Mouse (Mus musculus): ENCODE measurements at regions not wholly inside any gene's neighbourhood (a gene's known extent, or its start where the extent isn't known, plus 50 kb on each side); places are given as distances from the start of the nearest gene placed in this dataset.

- no peak for ATAC-seq (ENCODE audit: extremely low read depth, insufficient number of reproducible peaks, low FRiP score, poor library complexity, severe bottlenecking)
Measured at GRCm38 (mm10) chr3:120934401-120934800, 237.1 kb downstream of the Rwdd3 start.

DNA sequence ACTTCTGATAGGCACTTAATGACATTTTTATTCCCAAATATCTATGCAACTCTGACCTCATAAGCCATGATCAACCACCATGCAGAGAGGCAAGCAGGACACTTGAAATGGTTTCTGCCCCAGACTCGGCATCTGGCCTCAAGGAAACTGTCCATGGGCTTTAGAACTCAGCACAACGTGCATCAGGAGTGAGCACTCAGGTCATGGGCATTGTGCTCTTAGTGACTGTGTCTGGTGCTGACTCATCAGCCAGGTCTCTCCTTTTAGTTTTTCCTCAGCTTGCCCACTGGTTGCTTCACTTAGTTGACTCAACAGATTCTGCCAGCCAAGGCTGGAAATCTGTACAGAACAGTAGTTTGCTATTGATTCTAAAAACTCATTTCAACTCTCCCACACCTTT is 251.1 kb downstream of the Rwdd3 start:
- ATAC-seq (ENCODE audit: extremely low read depth, insufficient number of reproducible peaks, low FRiP score, poor library complexity, severe bottlenecking) = no peak

GRCm38 (mm10) chr3:120898931-120899330 is 272.6 kb downstream of the Rwdd3 start:
- no peak for ATAC-seq (ENCODE audit: extremely low read depth, insufficient number of reproducible peaks, low FRiP score, poor library complexity, severe bottlenecking)

DNA sequence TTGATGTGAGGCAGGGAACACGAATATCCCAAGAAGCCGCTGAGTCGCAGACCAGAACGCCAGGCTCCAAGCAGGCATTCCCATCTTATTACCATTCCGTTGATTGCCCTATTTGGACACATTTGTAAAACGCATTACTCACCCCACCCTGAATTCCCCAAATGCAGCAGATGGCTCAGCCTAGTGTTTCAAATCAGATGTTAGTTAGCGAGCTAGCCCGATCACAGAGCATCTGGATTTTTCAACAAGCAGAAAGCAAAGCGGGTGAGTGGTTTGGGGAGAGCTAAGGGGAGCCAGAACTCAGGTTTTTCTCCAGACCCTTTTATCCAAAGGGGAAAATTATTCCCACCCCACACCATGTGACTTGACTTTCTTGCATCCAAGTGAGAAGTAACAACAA is 273.2 kb downstream of the Rwdd3 start:
- no peak for ATAC-seq (ENCODE audit: extremely low read depth, insufficient number of reproducible peaks, low FRiP score, poor library complexity, severe bottlenecking)

GRCm38 (mm10) chr3:120897758-120898157 is 273.7 kb downstream of the Rwdd3 start:
- no peak for ATAC-seq (ENCODE audit: extremely low read depth, insufficient number of reproducible peaks, low FRiP score, poor library complexity, severe bottlenecking)

DNA sequence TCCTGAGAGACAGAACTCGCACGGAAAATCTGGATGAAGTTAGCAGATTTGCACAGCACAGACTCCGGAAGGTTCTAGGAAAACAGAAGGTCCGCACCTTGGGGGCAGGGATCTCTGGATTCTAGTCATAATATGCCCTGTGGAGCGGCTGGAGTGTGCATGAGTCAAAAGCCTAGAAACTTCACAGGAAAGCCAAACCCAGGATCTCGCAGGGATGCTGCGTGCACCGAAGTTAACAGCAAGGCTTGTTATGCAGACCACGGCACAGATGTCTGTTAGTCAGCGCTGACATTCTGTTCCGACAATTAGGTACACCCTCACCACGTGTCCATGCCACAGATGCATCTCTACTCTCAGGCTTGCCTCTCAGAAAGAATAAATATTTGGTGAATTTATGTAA is 274.3 kb downstream of the Rwdd3 start:
- ATAC-seq (ENCODE audit: extremely low read depth, insufficient number of reproducible peaks, low FRiP score, poor library complexity, severe bottlenecking) = no peak

- no peak for ATAC-seq (ENCODE audit: extremely low read depth, insufficient number of reproducible peaks, low FRiP score, poor library complexity, severe bottlenecking)
Measured at GRCm38 (mm10) chr3:120886063-120886841, 285.2 kb downstream of the Rwdd3 start.

GRCm38 (mm10) chr3:120885401-120885800 is 286.1 kb downstream of the Rwdd3 start:
- ATAC-seq (ENCODE audit: extremely low read depth, insufficient number of reproducible peaks, low FRiP score, poor library complexity, severe bottlenecking) = no peak

DNA sequence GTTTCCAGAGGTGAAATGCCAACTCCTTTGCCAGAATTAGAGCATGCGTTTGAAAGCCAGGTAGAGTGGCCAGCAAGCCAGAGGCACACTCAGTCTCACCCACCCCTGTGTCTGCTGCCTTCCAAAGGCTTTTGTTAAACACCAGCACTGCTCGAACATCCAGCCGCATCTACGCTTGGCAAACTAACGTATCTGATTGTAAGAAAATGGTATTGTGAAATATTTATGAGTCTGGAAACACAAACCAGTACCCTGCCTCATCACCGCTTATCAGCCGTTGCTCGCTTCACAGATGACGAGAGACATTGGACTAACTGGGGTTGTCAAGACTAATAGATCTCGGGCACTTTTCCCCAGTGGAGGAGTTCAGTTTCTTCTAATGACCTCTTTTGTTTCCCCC is 287.3 kb downstream of the Rwdd3 start:
- no peak for ATAC-seq (ENCODE audit: extremely low read depth, insufficient number of reproducible peaks, low FRiP score, poor library complexity, severe bottlenecking)

- no peak for ATAC-seq (ENCODE audit: extremely low read depth, insufficient number of reproducible peaks, low FRiP score, poor library complexity, severe bottlenecking)
Measured at GRCm38 (mm10) chr3:120883650-120884049, 287.8 kb downstream of the Rwdd3 start.

GRCm38 (mm10) chr3:120879409-120879808 is 292.1 kb downstream of the Rwdd3 start:
- no peak for ATAC-seq (ENCODE audit: extremely low read depth, insufficient number of reproducible peaks, low FRiP score, poor library complexity, severe bottlenecking)

DNA sequence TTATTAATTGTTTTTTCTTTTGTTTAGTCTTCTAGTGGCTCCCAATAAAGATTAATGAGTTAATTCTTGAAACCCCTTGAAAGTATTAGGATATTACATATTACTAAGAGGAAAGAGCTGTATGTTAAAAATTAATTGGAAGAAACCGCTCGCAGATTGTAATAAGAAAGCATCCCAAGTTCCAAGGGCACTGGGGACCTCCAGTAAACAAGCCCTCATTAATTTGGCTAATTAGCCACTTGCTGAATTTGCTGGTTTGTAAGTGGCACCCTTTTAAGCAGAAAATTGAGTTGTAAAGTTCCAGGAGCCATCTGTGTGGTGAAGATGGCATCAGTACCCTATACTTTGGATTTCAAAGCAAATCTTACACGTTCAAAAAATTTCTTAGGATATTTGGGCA is 295.8 kb downstream of the Rwdd3 start:
- no peak for ATAC-seq (ENCODE audit: extremely low read depth, insufficient number of reproducible peaks, low FRiP score, poor library complexity, severe bottlenecking)

GRCm38 (mm10) chr3:120865036-120865435 is 306.5 kb downstream of the Rwdd3 start:
- ATAC-seq (ENCODE audit: extremely low read depth, insufficient number of reproducible peaks, low FRiP score, poor library complexity, severe bottlenecking) = no peak

- no peak for ATAC-seq (ENCODE audit: extremely low read depth, insufficient number of reproducible peaks, low FRiP score, poor library complexity, severe bottlenecking)
Measured at GRCm38 (mm10) chr3:120861641-120862040, 309.9 kb downstream of the Rwdd3 start.

- no peak for ATAC-seq (ENCODE audit: extremely low read depth, insufficient number of reproducible peaks, low FRiP score, poor library complexity, severe bottlenecking)
Measured at GRCm38 (mm10) chr3:120858281-120858680, 313.2 kb downstream of the Rwdd3 start.

DNA sequence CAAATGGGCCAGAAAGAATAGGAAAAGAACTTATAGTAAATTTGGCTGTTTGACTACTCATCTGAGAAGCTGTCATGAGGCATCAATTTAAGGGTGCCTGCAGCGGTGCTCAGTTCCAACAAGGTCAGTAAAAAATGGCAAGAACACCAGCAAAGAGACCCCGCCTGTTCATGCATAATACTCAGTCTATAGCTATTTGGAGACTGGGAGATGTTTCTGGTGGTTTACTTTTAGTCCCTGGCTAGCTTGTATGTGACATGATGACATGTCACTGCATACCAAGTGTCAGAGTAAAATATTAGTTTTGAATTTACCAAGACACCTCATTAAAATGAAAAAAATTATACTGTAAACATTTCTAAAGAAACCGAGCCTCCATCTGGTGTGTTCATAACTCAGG is 317.2 kb downstream of the Rwdd3 start:
- no peak for ATAC-seq (ENCODE audit: extremely low read depth, insufficient number of reproducible peaks, low FRiP score, poor library complexity, severe bottlenecking)

DNA sequence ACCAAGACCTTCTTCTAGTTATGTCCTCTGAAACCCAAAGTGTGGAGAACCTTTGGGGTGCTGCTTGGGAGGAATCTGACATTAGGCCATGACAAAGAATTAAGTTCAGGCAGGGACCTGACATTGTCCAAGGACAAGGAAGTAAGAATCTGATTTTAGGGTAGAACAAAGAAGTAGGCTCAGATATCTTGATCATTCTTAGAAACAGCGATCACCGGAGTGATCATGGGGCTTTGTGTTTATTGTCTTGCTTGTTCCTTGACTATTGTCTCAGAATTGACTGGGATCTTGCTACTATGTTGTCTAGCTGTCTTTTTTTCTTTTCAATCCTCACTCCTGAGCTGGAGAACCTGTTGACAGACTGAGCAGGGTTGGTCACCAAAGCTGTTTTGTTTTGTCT is 327.9 kb downstream of the Rwdd3 start:
- no peak for ATAC-seq (ENCODE audit: extremely low read depth, insufficient number of reproducible peaks, low FRiP score, poor library complexity, severe bottlenecking)

- ATAC-seq (ENCODE audit: extremely low read depth, insufficient number of reproducible peaks, low FRiP score, poor library complexity, severe bottlenecking) = no peak
Measured at GRCm38 (mm10) chr3:120823536-120823935, 348.0 kb downstream of the Rwdd3 start.

DNA sequence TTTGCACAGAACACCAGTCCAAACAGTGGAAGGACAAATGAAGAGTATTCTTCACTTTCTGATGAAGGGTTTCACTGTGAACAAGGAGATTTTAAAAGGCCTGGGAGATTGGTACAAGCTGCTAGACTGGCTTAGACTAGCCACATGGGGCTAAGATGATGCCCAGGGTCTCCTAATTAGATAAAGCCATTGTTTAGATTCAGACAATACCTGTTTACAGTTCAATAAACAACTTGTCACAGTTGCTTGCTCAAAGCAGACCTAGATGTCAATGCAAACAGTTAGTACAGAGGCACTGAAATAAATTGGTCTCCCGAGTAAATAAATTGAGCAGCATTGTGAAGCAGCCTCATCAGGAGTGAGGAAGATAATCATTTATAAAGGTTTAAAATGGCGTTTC is 359.6 kb downstream of the Rwdd3 start:
- ATAC-seq (ENCODE audit: extremely low read depth, insufficient number of reproducible peaks, low FRiP score, poor library complexity, severe bottlenecking) = no peak

DNA sequence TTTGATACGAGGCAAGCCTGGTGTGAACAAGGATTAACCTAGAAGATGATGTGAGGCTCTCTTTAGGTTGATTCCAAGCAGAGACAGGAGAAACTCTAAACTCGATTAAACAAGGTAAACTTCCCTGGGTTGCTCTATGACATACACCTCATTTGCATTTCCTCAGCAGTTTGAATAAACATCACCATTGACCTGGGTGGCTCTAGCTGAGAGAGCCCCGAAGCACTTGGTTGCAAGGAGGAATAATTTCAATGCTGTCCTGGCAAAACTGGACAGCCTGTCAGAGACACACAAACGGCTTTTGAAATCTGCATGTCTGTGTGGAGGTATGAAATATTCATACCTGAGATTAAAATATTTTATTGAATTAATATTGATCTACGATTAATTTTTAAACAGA is 361.0 kb downstream of the Rwdd3 start:
- ATAC-seq (ENCODE audit: extremely low read depth, insufficient number of reproducible peaks, low FRiP score, poor library complexity, severe bottlenecking) = no peak

DNA sequence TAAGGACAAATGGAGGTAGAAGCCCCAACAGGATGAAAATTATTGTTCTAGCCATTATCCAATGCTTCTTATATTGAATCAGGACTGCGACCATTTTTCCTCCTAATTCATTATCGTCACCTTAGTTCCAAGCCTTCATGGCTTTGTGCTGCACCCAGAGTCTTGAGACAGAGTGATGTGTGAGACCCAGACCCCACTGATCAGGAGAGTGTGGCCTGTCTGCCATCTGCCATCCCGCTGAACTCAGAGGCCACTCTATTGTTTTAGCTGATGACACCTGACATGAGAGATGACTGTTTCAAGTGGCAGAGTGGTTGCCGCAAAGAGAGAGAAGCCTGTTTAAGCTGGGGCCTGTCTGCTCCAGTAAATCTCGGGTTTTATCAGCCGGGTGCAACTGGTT is 361.4 kb downstream of the Rwdd3 start:
- no peak for ATAC-seq (ENCODE audit: extremely low read depth, insufficient number of reproducible peaks, low FRiP score, poor library complexity, severe bottlenecking)

Data from neutrophil, adult 5-6 weeks (primary cell).